Mouse (Mus musculus): ENCODE measurements around the gene Vamp1.

DNA sequence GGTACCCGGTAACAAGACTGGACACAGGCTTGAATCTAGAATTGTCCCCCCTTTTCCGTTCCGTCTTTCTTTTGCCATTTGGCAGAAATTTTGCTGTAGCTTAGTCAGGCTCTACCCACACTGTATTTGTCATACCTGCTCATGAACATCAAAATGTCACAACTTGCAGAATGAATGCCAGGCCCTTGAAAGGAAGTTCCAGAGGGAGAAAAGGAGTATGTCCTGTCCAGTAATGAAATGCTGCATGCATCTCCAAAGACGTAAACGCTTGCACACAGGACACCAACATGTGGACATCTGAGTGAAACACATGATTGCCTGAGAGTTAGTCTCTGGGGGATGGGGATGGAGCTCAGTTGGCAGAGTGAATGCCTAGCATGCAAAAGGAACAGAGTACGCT lies 1.6 kb upstream of the Vamp1 start:
- TF ChIP-seq CTCF (conservative IDR thresholded peaks at IDR 0.05; ENCODE audit: insufficient read depth, insufficient read length, low read depth, low read length) = no peak
- TF ChIP-seq POLR2A (IDR thresholded peaks at IDR 0.05; ENCODE audit: low read depth, low read length) = no peak
